21 mouse cellular contexts compared by ENCODE assay signal in the genomic region with DNA sequence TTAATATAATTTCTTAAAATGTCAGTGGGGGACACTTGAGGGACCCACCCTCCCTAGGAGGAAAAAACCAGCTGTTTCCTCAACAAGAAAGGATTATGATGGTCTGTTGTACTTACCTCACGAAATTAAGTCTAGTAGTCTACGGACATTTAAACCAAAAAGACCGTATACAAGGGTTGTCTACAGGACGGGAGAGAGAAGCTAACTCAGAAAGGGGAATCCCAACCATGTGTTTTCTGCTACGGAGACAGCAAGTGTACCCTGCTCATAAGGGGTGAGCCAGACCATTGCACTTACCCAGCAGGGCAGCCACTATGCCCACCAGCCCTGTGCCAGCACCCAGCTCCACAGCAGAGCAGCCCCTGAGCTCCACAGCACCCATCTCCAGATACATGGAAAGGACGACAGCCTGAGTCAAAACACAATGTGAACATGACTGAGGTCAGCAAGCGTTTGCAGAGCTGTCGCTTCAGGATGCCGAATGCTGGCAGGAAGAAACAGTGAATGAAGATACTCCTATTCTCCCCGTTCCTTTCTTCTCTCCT. TPM values are rescaled to one million over a fixed set of nuclear protein-coding genes. Genes with fewer than 3 reads are reported as not detected.
DNase-seq lines count a peak whose midpoint lies in the region; ATAC-seq and TF ChIP-seq lines count a peak whose summit lies in the region.
"Had no signal": no experiment of that assay in that cellular context is flagged by ENCODE, and none has a peak within 500 bp of the region (broad histone marks: within the 10 kb centered on the region; RNA-seq: fewer than 3 reads in every experiment).

No protein-coding gene starts in this region.

- DNase-seq in heart, adult 11 months = peak; percentile 88
- DNase-seq in heart, postnatal 36 days = no peak
- no peak for DNase-seq in kidney, postnatal 0 days (ENCODE audit: low spot score)
- no peak for DNase-seq in kidney, adult 18-20 months
- no peak for DNase-seq in gastrocnemius, adult 8-10 months (ENCODE audit: low spot score in 2 of 2)
- DNase-seq in thymus, postnatal 25 days = no peak
- DNase-seq: adrenal gland, postnatal 10 days; cerebellum, adult 11-12 months; cerebellum, postnatal 36 days; kidney, postnatal 10 days; retina, postnatal 1 day; right cerebral cortex, postnatal 4 days had no signal

- 0 out of 2 replicates have a peak, but pooled peaks cover 3% of the 10 kb centered on the region for H3K36me3 ChIP-seq in kidney, postnatal 0 days (ENCODE audit: insufficient read depth, low read length)
- peaks cover 35% of the 10 kb centered on the region for H3K36me3 ChIP-seq in C2C12 (ENCODE audit: control insufficient read depth, insufficient read depth)
- peaks cover 27% of the 10 kb centered on the region for H3K36me3 ChIP-seq in limb, embryonic 13.5 days
- H3K36me3 ChIP-seq: midbrain, embryonic 15.5 days had no signal

- no peak for ATAC-seq in kidney, postnatal 0 days (replicated peaks; ENCODE audit: low FRiP score, low read depth)
- no peak for ATAC-seq in limb, embryonic 13.5 days (ENCODE audit: low FRiP score, low read depth)
- ATAC-seq: intestine, postnatal 0 days; midbrain, embryonic 15.5 days had no signal

- peaks cover 25% of the 10 kb centered on the region for H3K79me3 ChIP-seq in C2C12 (ENCODE audit: low read depth)

- H3K9me3 ChIP-seq in kidney, postnatal 0 days (replicated peaks; ENCODE audit: low read length) = no peaks in the 10 kb centered on the region
- H3K9me3 ChIP-seq in limb, embryonic 13.5 days = no peaks in the 10 kb centered on the region
- H3K9me3 ChIP-seq: forebrain, embryonic 10.5 days; lung, embryonic 15.5 days; midbrain, embryonic 15.5 days had no signal

- intact Hi-C loops in heart, postnatal 36 days (cut with DNase I) = loop anchor here (5.0 kb wide), 2 partner anchors 302 to 397 kb away; no protein-coding TSS in a partner anchor

- no peak overlapping the region for H3K4me3 ChIP-seq in kidney, postnatal 0 days (replicated peaks; ENCODE audit: low read depth, low read length)
- peak overlapping the region; percentile 36 for H3K4me3 ChIP-seq in C2C12 (ENCODE audit: insufficient read depth, poor library complexity, severe bottlenecking)
- 0 out of 2 replicates have a peak overlapping the region, but pooled peaks have one; percentile 67 for H3K4me3 ChIP-seq in limb, embryonic 13.5 days
- H3K4me3 ChIP-seq: forebrain, embryonic 10.5 days; layer of hippocampus, adult 2 months; left cerebral cortex, adult 2 months; lung, embryonic 15.5 days; midbrain, embryonic 15.5 days had no signal

- H3K27ac ChIP-seq in kidney, postnatal 0 days = peak overlapping the region; percentile 47; the same call in 1 of the 2 replicates
- H3K27ac ChIP-seq in limb, embryonic 13.5 days = peak overlapping the region; percentile 29; the same call in 1 of the 2 replicates
- H3K27ac ChIP-seq: forebrain, embryonic 10.5 days; layer of hippocampus, adult 2 months; left cerebral cortex, adult 2 months; lung, embryonic 15.5 days; macrophage; midbrain, embryonic 15.5 days had no signal

- 0 out of 2 replicates have a peak, but pooled peaks cover 4% of the 10 kb centered on the region for H3K4me1 ChIP-seq in kidney, postnatal 0 days (replicated peaks; ENCODE audit: insufficient read depth, low read length)
- peaks cover 30% of the 10 kb centered on the region for H3K4me1 ChIP-seq in limb, embryonic 13.5 days

- H3K4me2 ChIP-seq in kidney, postnatal 0 days (ENCODE audit: low read length) = peak overlapping the region; percentile 90
- peak overlapping the region; percentile 77 for H3K4me2 ChIP-seq in limb, embryonic 13.5 days (replicated peaks)
- H3K4me2 ChIP-seq: lung, embryonic 15.5 days; midbrain, embryonic 15.5 days had no signal

- peaks cover 73% of the 10 kb centered on the region for H3K79me2 ChIP-seq in C2C12 (ENCODE audit: control insufficient read depth, insufficient read depth)

- H3ac ChIP-seq in C2C12 (ENCODE audit: control insufficient read depth, insufficient read length, low read depth) = peak overlapping the region; percentile 93

- H3K27me3 ChIP-seq in kidney, postnatal 0 days (ENCODE audit: insufficient read depth, low read length) = no peaks in the 10 kb centered on the region
- no peaks in the 10 kb centered on the region for H3K27me3 ChIP-seq in C2C12 (ENCODE audit: control insufficient read depth, insufficient read depth, insufficient read length)
- no peaks in the 10 kb centered on the region for H3K27me3 ChIP-seq in limb, embryonic 13.5 days
- H3K27me3 ChIP-seq: lung, embryonic 15.5 days; midbrain, embryonic 15.5 days had no signal

- no peak for TF ChIP-seq CTCF in kidney, postnatal 0 days (IDR thresholded peaks at IDR 0.05; ENCODE audit: low read depth)
- TF ChIP-seq CTCF in C2C12 (IDR thresholded peaks at IDR 0.05; ENCODE audit: control insufficient read depth, insufficient read depth, insufficient read length) = no peak

- 82% methylated on average over 10 of the region's 10 CpGs for WGBS in kidney, postnatal 0 days
- 80% methylated on average over 10 of the region's 10 CpGs for WGBS in limb, embryonic 13.5 days

- no peak overlapping the region for H3K9ac ChIP-seq in kidney, postnatal 0 days (ENCODE audit: low read depth, low read length)
- no peak overlapping the region for H3K9ac ChIP-seq in limb, embryonic 13.5 days
- H3K9ac ChIP-seq: lung, embryonic 15.5 days; midbrain, embryonic 15.5 days had no signal

TF ChIP-seq in C2C12, 6 proteins besides CTCF, POLR2A, EP300 and RAD21:
- TF ChIP-seq CEBPB (IDR thresholded peaks at IDR 0.05; ENCODE audit: low read depth) = no peak
- TF ChIP-seq MAX (IDR thresholded peaks at IDR 0.05) = no peak
- TF ChIP-seq USF1 (IDR thresholded peaks at IDR 0.05; ENCODE audit: low read depth) = no peak
- no peak for TF ChIP-seq FOSL1 (IDR thresholded peaks at IDR 0.05; ENCODE audit: insufficient read depth, low read length, poor library complexity, severe bottlenecking)
- no peak for TF ChIP-seq MYOD1 (IDR thresholded peaks at IDR 0.05; ENCODE audit: control insufficient read depth, insufficient read length, low read depth)
- no peak for TF ChIP-seq MYOG (IDR thresholded peaks at IDR 0.05; ENCODE audit: control insufficient read depth, extremely low read depth, insufficient read length)

RNA-seq across cellular contexts. Expression of a gene that starts 2.2 kb away (rescaled TPM):
- 1 to 10 TPM; 7.5 to 8.8 TPM for total RNA-seq in heart, postnatal 36 days (2021)
- polyA plus RNA-seq in kidney, postnatal 0 days (2015; fragmentation: Nextera tagmentation; extraction: Ambion mirVana) = 16.3 and 17.7 TPM in 2 replicates
- polyA plus RNA-seq in C2C12 (2012; fragmentation: generic; extraction: Trizol) = 27.9 TPM
- 26.0 and 27.2 TPM in 2 replicates for polyA plus RNA-seq in limb, embryonic 13.5 days (2015; fragmentation: Nextera tagmentation; extraction: Ambion mirVana)
- 10 to 100 TPM in 2 of 4 experiments, 1 to 10 TPM in 2; 8.0 to 14.6 (median 10.0) TPM for total RNA-seq in gastrocnemius, adult 8-10 months (2022)
